Mouse (Mus musculus): ENCODE data around the gene Lipm.

DNA sequence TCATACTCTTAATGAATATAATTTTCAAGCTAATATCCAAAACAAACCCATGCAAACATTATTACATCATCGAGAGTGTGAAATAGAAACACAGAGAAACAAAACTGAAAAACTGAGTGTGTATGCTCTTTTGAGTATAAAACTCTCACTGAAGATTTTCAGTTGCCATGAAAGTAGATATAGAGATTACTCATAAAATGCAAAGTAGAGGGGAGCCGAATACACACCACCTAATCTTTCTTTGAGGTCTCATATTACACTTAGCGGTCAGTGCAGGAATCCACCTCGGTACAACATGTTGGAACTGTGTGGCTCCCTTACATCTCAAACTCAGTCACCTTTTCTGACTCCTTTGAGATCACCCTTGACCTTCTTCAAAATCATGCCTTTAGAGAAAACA lies 18.9 kb downstream of the Lipm start:
- no peak for TF ChIP-seq POLR2A (IDR thresholded peaks at IDR 0.05; ENCODE audit: control insufficient read depth, extremely low read depth, insufficient read depth, low read length, poor library complexity)
- no peak for TF ChIP-seq CTCF (IDR thresholded peaks at IDR 0.05; ENCODE audit: borderline replicate concordance, control insufficient read depth, extremely low read depth, insufficient read depth, low read length, poor library complexity)

All from thymus, adult 2 months (tissue).